Mouse (Mus musculus) Patski (cell line): ENCODE data around the gene Ric8b. TPM values are rescaled to one million over a fixed set of nuclear protein-coding genes. Genes with fewer than 3 reads are reported as not detected.

Experiments used
- ATAC-seq: fragments of 100-300 bp; one replicate; pipeline ENCODE4 v1.8.0; 2021
- CTCF ChIA-PET: fragments of 350-600 bp; sonication (Branson Sonifier 250); formaldehyde crosslinking; loops from one replicate; lab custom pipeline; 2022; ENCODE audit warnings: inconsistent platforms; lab: Charles Lee
- POLR2A ChIA-PET: fragments of 350-600 bp; sonication (Branson Sonifier 250); formaldehyde crosslinking; loops from one replicate; lab custom pipeline; 2022; ENCODE audit warnings: antibody characterized with exemption, inconsistent platforms; lab: Charles Lee
- DNase-seq: peaks from one replicate; pipeline ENCODE4 v3.0.0-alpha.2; 2011; ENCODE audit warnings: low read depth, low spot score
- H3K27me3 ChIP-seq: fragments of 371-371 bp; one replicate; pipeline ENCODE4 v1.5.1; 2021
- CTCF ChIP-seq: fragments of 100-300 bp; IDR thresholded peaks from one replicate; pipeline ENCODE4 v1.5.1; 2021
- in situ Hi-C: fragments of 300-500 bp; cut with MboI; formaldehyde crosslinking; loops from 3 replicates; pipeline ENCODE4 v1.11.1; 2018; ENCODE audit warnings: low pct_unique_long_range_greater_than_20kb, mixed read lengths
- polyA plus RNA-seq: library from polyadenylated mRNA; unstranded; gene quantifications from one replicate; pipeline ENCODE4 v1.2.3, GENCODE M21; 2021

Gene Ric8b
- polyA plus RNA-seq, 1 experiment from 2014 or later, result 29.8 TPM

DNA sequence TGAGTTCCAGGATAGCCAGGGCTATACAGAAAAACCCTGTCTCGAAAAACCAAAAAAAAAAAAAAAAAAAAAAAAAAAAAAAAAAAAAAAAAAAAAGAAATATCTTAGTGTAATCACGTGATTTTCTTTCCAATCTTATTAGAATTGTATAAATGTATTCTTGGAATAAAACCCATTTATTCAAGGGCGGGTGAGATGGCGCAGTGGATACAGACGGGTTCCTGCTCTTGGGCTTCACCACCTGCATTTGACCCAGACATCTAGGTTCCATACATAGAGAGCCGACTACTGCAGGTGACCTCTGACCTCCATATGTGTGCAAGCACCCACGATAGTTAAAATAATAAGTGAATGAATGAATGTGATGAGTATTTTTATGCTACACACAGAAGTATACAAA lies 65.3 kb downstream of the Ric8b start:
- no peaks in the 10 kb centered on the region for H3K27me3 ChIP-seq
- in situ Hi-C loops, result no loop called here
- ATAC-seq (no peak), DNase-seq (no peak)
- TF ChIP-seq CTCF, result no peak
- CTCF ChIA-PET, result no interaction called here
- POLR2A ChIA-PET, result no interaction called here

DNA sequence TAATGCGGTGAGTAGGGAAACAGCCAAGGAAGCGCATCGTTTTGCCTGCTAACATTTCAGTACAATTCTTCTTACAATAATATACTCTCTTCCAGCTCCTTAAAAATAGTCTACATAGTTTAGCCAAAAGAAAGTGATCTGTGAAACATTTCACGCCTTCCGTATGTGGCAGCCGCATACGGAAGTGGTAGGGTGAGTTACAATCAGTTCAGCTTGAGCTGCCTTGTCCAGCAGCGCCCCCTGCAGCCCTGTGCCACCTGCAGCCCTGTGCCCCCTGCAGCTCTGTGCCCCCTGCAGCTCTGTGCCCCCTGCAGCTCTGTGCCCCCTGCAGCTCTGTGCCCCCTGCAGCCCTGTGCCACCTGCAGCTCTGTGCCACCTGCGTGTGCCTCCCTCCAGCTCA lies 68.5 kb downstream of the Ric8b start:
- no peak for ATAC-seq
- ChIA-PET POLR2A (no interaction called here), CTCF (interaction anchor here (0.8 to 3.0 kb wide), 7 partner anchors 9 to 150 kb away, joined by 3 to 10 read pairs (median 4); no protein-coding TSS in a partner anchor)
- no peaks in the 10 kb centered on the region for H3K27me3 ChIP-seq
- DNase-seq, result no peak
- peak; percentile 65 for TF ChIP-seq CTCF
- in situ Hi-C loops, result no loop called here

DNA sequence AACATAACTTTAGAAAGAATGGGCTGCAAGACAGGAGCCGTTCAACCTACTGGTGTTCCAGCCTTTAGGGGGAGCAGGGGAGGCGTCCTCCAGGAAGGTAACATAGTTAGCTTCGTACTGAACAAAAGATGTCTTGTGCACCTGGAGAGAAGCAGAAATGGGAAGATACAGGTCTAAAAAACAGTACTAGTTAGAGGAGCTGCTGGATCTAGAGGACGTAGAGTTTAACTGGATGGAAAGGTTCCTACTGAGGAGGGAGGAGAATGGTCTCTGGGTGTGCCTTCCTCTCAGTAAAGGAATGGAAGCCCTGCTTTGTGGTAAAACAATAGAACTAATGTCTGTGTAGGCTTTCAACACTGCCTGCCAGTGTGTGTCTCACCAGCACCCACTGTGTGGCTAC lies 70.2 kb downstream of the Ric8b start:
- ATAC-seq, result no peak
- POLR2A ChIA-PET, result no interaction called here
- H3K27me3 ChIP-seq, result no peaks in the 10 kb centered on the region
- DNase-seq, result no peak
- TF ChIP-seq CTCF, result no peak
- CTCF ChIA-PET, result no interaction called here
- in situ Hi-C loops, result no loop called here

DNA sequence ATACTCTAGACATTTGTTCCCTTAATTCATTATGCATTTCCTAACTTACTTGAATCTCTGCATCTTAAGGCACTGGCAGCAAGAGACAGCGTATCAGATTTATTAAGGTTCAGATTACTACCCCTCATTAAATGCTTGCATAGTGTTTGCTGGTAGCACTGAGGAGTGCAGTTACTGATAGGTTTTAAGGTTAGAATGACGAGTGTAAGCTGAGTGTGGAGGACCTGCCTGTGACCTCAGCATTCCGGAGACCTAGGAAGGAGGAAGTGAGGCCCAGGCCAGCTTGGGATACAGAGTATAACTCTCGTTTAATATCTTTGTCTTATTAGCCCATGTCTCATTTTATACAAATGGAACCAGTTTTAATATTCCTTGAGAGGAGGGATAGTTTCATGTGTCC lies 71.2 kb downstream of the Ric8b start:
- ChIA-PET POLR2A (no interaction called here), CTCF (interaction anchor here (0.6 to 1.6 kb wide), 4 partner anchors 12 to 184 kb away, joined by 3 to 4 read pairs (median 3); no protein-coding TSS in a partner anchor)
- no peak for TF ChIP-seq CTCF
- in situ Hi-C loops, result no loop called here
- ATAC-seq, result no peak
- H3K27me3 ChIP-seq, result no peaks in the 10 kb centered on the region
- no peak for DNase-seq

DNA sequence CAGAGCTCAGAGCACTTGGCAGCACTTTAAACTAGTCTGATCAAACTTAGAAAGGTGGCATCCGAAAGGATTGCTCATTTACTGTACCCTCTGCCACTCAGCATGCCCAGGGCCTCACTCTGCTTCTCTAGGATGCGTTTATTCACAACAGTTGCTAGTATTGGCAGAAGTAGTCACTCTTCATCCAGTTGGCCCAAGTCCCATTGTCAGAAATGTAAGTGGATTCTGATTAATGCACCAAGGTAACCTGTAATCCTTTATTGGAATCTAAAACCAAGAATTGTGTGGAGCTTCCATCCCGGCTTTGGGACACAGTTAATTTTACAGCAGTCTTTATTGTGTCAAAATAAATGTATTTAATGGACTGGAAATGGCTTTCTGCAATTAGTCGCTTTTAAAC lies 76.9 kb downstream of the Ric8b start:
- H3K27me3 ChIP-seq, result no peaks in the 10 kb centered on the region
- DNase-seq (no peak), ATAC-seq (no peak)
- in situ Hi-C loops, result no loop called here
- POLR2A ChIA-PET, result interaction anchor here (1.4 kb wide), 1 partner anchor 12 kb away, joined by 3 read pairs; no protein-coding TSS in a partner anchor
- TF ChIP-seq CTCF, result no peak
- CTCF ChIA-PET, result interaction anchor here (0.6 to 1.8 kb wide), 2 partner anchors 9 to 186 kb away, joined by 3 to 6 read pairs; no protein-coding TSS in a partner anchor

DNA sequence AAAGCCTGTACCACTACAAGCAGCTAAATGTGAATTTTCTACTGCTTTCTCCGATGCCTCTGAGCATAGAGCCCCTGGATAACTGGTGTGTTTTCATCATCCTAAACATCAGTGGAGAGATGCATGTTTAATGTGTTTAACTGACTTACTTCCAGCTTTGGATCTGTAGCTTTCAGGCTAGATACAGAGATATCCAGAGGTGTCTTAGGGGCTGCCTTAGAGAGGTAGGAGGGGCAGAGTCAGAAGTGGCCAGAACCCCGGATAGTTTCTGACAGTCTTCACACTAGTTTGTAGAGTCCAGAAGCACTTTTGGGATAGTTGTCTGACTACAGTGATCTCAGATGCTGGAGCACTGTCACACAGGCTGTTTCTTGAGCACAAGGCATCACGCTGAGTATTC lies 77.6 kb downstream of the Ric8b start:
- ChIA-PET CTCF (interaction anchor here (0.8 to 1.8 kb wide), 2 partner anchors 10 to 12 kb away, joined by 3 to 6 read pairs; no protein-coding TSS in a partner anchor), POLR2A (no interaction called here)
- no peak for DNase-seq
- in situ Hi-C loops, result no loop called here
- TF ChIP-seq CTCF, result no peak
- H3K27me3 ChIP-seq, result no peaks in the 10 kb centered on the region
- no peak for ATAC-seq

DNA sequence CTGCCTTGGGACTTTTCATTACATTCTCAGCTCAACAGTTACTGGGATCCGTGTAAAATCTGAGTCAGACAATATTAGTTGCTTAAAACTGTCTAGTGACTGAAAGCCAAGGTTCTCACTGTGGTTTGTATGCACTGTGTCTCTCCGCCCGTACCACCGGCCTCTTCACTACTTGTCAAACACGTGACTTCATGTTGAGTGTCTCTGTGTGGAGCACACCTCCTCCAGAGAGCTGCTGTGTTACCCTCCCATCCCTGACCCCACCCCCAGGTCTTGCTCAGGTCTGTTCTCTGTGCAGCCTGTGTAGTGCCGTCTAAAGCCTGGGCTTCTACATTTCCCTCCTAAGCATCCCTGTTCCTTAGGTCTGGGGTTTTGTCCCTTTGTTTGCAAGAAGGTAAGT lies 79.0 kb downstream of the Ric8b start:
- CTCF ChIA-PET, result interaction anchor here (1.1 kb wide), 1 partner anchor 14 kb away, joined by 5 read pairs; no protein-coding TSS in a partner anchor

DNA sequence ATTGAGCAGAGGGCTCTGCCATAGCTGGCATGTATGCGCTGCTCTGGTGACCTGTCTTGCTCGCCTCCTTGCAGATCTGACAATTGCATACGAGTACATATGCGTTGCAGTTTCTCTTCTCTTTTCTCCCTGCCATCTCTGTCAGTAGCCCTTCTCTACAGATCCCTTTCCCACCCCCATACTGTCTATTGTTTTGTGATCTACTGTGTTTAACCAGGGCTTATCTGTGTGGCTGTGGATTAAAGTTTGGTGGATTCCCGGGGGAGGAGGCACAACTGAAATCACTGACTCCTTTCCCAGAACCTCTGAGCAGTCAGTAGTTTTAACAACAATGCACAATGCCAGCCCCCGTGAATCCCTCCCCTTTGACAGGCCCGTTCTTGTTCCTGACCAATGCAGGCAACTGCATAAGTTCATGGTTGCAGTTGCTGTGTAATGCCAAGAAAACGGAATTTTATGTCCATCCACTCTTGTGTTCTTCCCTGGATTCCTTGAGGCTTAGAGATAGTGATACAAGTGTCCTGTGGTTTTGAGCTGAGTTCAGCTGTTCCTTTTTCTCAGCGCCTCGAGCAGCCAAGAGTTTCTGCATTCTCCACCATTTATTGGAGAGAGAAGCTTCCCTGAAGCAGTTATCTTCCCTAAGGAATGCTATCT lies 80.3 kb downstream of the Ric8b start:
- ChIA-PET POLR2A (no interaction called here), CTCF (no interaction called here)
- no peak for TF ChIP-seq CTCF
- no peaks in the 10 kb centered on the region for H3K27me3 ChIP-seq
- no peak for ATAC-seq
- DNase-seq, result no peak
- in situ Hi-C loops, result no loop called here

More for the DNA sequence above, 79.0 kb downstream of the Ric8b start:
- no peak for DNase-seq
- no peaks in the 10 kb centered on the region for H3K27me3 ChIP-seq
- POLR2A ChIA-PET, result no interaction called here
- in situ Hi-C loops, result no loop called here
- no peak for TF ChIP-seq CTCF
- ATAC-seq, result no peak

DNA sequence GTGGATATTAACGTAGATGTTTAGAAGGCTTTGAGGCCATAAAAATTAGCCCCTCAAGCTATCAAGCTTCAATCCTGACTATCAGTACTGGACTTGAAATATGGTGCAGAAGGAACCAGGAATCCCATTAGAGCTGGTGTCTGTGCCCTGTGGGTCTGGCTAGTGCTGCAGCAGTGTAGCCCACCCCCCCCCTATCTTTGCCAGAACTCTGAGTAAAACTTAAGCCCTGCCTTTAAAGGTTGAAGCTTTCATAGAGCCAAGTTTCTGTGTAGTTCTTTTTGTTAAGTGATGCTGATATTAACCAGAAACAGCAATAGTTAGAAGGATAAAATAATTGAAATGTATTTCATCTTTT lies 80.8 kb downstream of the Ric8b start:
- ChIA-PET CTCF (interaction anchor here (1.0 kb wide), 1 partner anchor 12 kb away, joined by 4 read pairs; no protein-coding TSS in a partner anchor), POLR2A (no interaction called here)
- in situ Hi-C loops, result no loop called here
- no peak for TF ChIP-seq CTCF
- ATAC-seq, result no peak
- no peak for DNase-seq
- no peaks in the 10 kb centered on the region for H3K27me3 ChIP-seq

DNA sequence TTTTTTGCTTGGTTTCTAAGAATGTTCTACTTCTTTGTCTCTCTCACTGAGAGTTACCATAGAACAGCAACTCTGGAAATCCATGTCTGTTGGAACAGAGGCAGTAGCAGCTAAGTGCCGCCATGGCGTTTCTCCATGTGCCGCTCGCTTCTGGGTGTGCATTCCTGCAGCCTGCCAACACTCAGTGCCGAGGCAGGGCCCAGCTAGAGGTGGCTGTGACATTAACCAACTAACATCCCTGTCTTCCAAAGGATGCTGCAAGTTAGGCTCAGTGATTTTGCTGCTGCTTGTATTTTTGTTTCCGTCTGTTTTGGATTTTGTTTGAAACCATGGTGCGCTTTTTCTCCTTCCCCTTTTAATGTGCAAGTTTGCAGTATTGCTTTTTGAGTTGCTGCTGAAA lies 84.5 kb downstream of the Ric8b start:
- TF ChIP-seq CTCF, result no peak
- ATAC-seq (no peak), DNase-seq (no peak)
- no peaks in the 10 kb centered on the region for H3K27me3 ChIP-seq
- ChIA-PET CTCF (no interaction called here), POLR2A (no interaction called here)
- in situ Hi-C loops, result no loop called here

DNA sequence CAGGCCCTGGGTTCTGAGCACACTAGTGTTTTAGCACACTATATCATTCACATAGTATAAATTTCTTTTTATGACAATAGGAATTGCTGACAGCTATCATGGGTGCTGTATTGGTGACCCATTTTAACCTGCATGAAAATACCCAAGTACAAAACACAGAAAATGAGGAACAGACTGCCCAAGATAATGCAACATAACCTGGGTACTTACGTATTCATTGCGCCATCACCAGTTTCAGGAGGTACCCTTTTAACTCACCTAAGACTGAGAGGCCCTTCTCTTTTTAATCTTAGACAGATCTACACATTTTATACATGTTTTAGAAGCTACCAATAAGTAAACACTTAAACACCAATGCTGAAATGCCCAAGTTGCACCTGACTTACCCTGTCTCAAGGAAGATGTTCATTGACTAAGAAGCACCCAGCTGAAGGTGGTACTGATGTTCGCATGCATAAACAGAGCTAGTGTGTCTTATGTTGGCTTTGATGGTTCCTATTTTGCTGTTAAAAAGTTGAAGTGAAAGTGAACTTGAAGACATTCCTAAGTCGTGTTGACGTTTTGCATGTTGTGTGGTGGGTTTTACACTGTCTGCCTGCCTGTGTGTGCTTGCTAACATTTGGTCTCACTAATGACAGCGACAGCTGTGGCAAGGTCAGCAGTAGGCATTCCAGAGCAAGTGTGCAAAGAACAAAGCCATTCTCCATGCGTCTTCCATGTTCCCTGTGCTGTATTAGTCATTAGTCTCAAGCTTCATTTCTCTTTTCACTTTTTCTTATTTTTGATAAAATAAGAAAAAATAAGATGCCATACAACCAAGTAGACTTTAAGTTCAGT lies 86.0 kb downstream of the Ric8b start:
- TF ChIP-seq CTCF, result no peak
- H3K27me3 ChIP-seq, result no peaks in the 10 kb centered on the region
- ChIA-PET POLR2A (no interaction called here), CTCF (interaction anchor here (0.9 to 1.4 kb wide), 2 partner anchors 10 to 11 kb away, joined by 3 to 4 read pairs; no protein-coding TSS in a partner anchor)
- no peak for ATAC-seq
- in situ Hi-C loops, result no loop called here
- DNase-seq, result no peak
